Mouse (Mus musculus): ENCODE results near the gene D230025D16Rik.

DNA sequence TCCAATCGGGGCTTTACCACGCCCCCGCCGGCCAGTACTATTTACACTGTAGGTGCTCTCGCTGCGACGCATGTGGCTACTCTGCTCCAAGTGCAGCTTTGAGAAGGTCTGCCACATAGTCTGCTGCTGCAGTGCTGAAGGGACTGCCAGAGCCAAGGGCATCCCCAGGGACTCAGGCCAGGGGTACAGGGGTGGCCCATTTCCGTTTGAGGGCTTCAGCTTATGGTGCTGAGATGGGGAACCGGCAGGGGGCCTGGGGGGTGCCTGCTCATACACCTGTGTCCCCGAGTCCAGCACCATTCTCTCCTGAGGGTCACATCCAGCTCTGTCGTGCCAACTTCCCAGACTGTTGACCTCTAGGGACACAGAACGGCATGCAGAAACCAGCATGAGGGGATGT is 60.6 kb downstream of the D230025D16Rik start:
- no peak for TF ChIP-seq CTCF (IDR thresholded peaks at IDR 0.05; ENCODE audit: borderline replicate concordance, control insufficient read depth, extremely low read depth, insufficient read depth, low read length, poor library complexity)
- no peak for TF ChIP-seq POLR2A (IDR thresholded peaks at IDR 0.05; ENCODE audit: control insufficient read depth, extremely low read depth, insufficient read depth, low read length, poor library complexity)
